Mouse (Mus musculus) forebrain, embryonic 13.5 days (tissue): ENCODE measurements around the gene Sh3rf3. TPM values are rescaled to one million over a fixed set of nuclear protein-coding genes. Genes with fewer than 3 reads are reported as not detected.
A peak's percentile ranks its signal among the peaks of the same experiment; 100 is the strongest.

Source experiments
- ATAC-seq: fragments of 200-750 bp; cut with Nextera tagmentation; 2 replicates; pipeline ENCODE4 v1.8.0; 2017
- H3K27ac ChIP-seq: fragments of 300-500 bp; sonication (generic); 2 replicates; pipeline ENCODE4 v1.5.1; 2015; ENCODE audit warnings: inconsistent platforms, mild to moderate bottlenecking, moderate library complexity
- H3K27me3 ChIP-seq: fragments of 300-500 bp; sonication (generic); 2 replicates; pipeline ENCODE4 v1.6.1; 2015; ENCODE audit warnings: mild to moderate bottlenecking, inconsistent platforms
- H3K36me3 ChIP-seq: fragments of 300-500 bp; sonication (generic); 2 replicates; pipeline ENCODE4 v1.6.1; 2015; ENCODE audit warnings: mild to moderate bottlenecking, inconsistent platforms; ENCODE audit not compliant: poor library complexity, severe bottlenecking
- H3K4me1 ChIP-seq: fragments of 300-500 bp; sonication (generic); 2 replicates; pipeline ENCODE4 v1.6.1; 2015; ENCODE audit warnings: inconsistent platforms
- H3K4me2 ChIP-seq: fragments of 300-500 bp; sonication (generic); 2 replicates; pipeline ENCODE4 v1.6.1; 2015; ENCODE audit warnings: inconsistent platforms, mild to moderate bottlenecking, moderate library complexity
- H3K4me3 ChIP-seq: fragments of 300-500 bp; sonication (generic); 2 replicates; pipeline ENCODE4 v1.5.1; 2015; ENCODE audit warnings: mild to moderate bottlenecking, inconsistent platforms
- H3K9ac ChIP-seq: fragments of 300-500 bp; sonication (generic); 2 replicates; pipeline ENCODE4 v1.6.1; 2015; ENCODE audit warnings: mild to moderate bottlenecking, inconsistent platforms
- H3K9me3 ChIP-seq: fragments of 300-500 bp; sonication (generic); replicated peaks from 2 replicates; pipeline ENCODE4 v1.6.1; 2016; ENCODE audit warnings: inconsistent platforms
- WGBS: fragments of 180-500 bp; shearing (Covaris S2); methylation state at CpG from one replicate; pipeline ENCODE4 v1.1.7; 2015; 5-methylcytosine and 5-hydroxymethylcytosine counted together
- polyA plus RNA-seq: library from polyadenylated mRNA; unstranded; fragments of >200 nt; fragmentation: Nextera tagmentation; extraction: Ambion mirVana; gene quantifications from 2 replicates; pipeline ENCODE4 v1.2.1, GENCODE M21; 2015

The Sh3rf3 gene
- polyA plus RNA-seq, 1 experiment from 2014 or later, result 6.1 TPM

GRCm38 (mm10) chr10:59050434-59050833, 237.3 kb downstream of the Sh3rf3 start:
- 88% methylated on average over 4 of the region's 4 CpGs for WGBS
- no peak for ATAC-seq

GRCm38 (mm10) chr10:59056294-59056693, 243.1 kb downstream of the Sh3rf3 start:
- Histone ChIP-seq H3K4me2 (no peak overlapping the region), H3K27me3 (no peaks in the 10 kb centered on the region), H3K27ac (no peak overlapping the region), H3K4me1 (peaks cover 5% of the 10 kb centered on the region; the same call in 1 of the 2 replicates), H3K9ac (no peak overlapping the region), H3K4me3 (no peak overlapping the region), H3K36me3 (no peaks in the 10 kb centered on the region), H3K9me3 (no peaks in the 10 kb centered on the region)
- WGBS, result 58% methylated on average over 6 of the region's 6 CpGs
- ATAC-seq, result no peak

More at GRCm38 (mm10) chr10:59050434-59050833, 237.3 kb downstream of the Sh3rf3 start:
- Histone ChIP-seq H3K27me3 (no peaks in the 10 kb centered on the region), H3K9ac (no peak overlapping the region), H3K36me3 (no peaks in the 10 kb centered on the region), H3K4me2 (no peak overlapping the region), H3K9me3 (peaks cover 14% of the 10 kb centered on the region; the same call in 1 of the 2 replicates), H3K27ac (no peak overlapping the region), H3K4me3 (no peak overlapping the region), H3K4me1 (no peaks in the 10 kb centered on the region)

GRCm38 (mm10) chr10:59066804-59067203, 253.6 kb downstream of the Sh3rf3 start:
- no peak overlapping the region for H3K27ac ChIP-seq
- H3K27me3 ChIP-seq, result no peaks in the 10 kb centered on the region
- H3K4me3 ChIP-seq, result no peak overlapping the region
- H3K9ac ChIP-seq, result no peak overlapping the region
- peaks cover 3% of the 10 kb centered on the region; the same call in 1 of the 2 replicates for H3K4me1 ChIP-seq
- WGBS, result 82% methylated on average over 6 of the region's 6 CpGs
- H3K4me2 ChIP-seq, result no peak overlapping the region
- H3K36me3 ChIP-seq, result no peaks in the 10 kb centered on the region
- no peaks in the 10 kb centered on the region for H3K9me3 ChIP-seq
- ATAC-seq, result no peak

- no peaks in the 10 kb centered on the region for H3K27me3 ChIP-seq
- peaks cover 14% of the 10 kb centered on the region for H3K4me1 ChIP-seq
- H3K36me3 ChIP-seq, result no peaks in the 10 kb centered on the region
- H3K4me2 ChIP-seq, result no peak overlapping the region
- no peak for ATAC-seq
- no peak overlapping the region for H3K9ac ChIP-seq
- H3K27ac ChIP-seq, result no peak overlapping the region
- WGBS, result 84% methylated on average over 4 of the region's 4 CpGs
- H3K9me3 ChIP-seq, result no peaks in the 10 kb centered on the region
- no peak overlapping the region for H3K4me3 ChIP-seq
These were observed 259.7 kb downstream of the Sh3rf3 start for GRCm38 (mm10) chr10:59072827-59073226.

- Histone ChIP-seq H3K9me3 (no peaks in the 10 kb centered on the region), H3K27ac (no peak overlapping the region), H3K4me3 (no peak overlapping the region), H3K9ac (no peak overlapping the region), H3K36me3 (no peaks in the 10 kb centered on the region), H3K27me3 (no peaks in the 10 kb centered on the region), H3K4me2 (no peak overlapping the region), H3K4me1 (peaks cover 33% of the 10 kb centered on the region)
- WGBS, result 93% methylated on average over 10 of the region's 10 CpGs
- no peak for ATAC-seq
These were observed 263.5 kb downstream of the Sh3rf3 start for GRCm38 (mm10) chr10:59076681-59077080.

GRCm38 (mm10) chr10:59077909-59078308, 264.8 kb downstream of the Sh3rf3 start:
- Histone ChIP-seq H3K9me3 (no peaks in the 10 kb centered on the region), H3K27ac (peak overlapping the region; percentile 54; the same call in 1 of the 2 replicates), H3K27me3 (no peaks in the 10 kb centered on the region), H3K4me3 (no peak overlapping the region), H3K4me1 (peaks cover 25% of the 10 kb centered on the region), H3K36me3 (no peaks in the 10 kb centered on the region), H3K9ac (peak overlapping the region; percentile 26; the same call in 1 of the 2 replicates), H3K4me2 (no peak overlapping the region)
- WGBS, result 64% methylated on average over 10 of the region's 10 CpGs
- ATAC-seq, result peak; percentile 42; the same call in 1 of the 2 replicates

- Histone ChIP-seq H3K27ac (no peak overlapping the region), H3K4me2 (no peak overlapping the region), H3K36me3 (peaks cover 17% of the 10 kb centered on the region), H3K9ac (no peak overlapping the region), H3K9me3 (no peaks in the 10 kb centered on the region), H3K4me3 (no peak overlapping the region), H3K4me1 (peaks cover 25% of the 10 kb centered on the region), H3K27me3 (no peaks in the 10 kb centered on the region)
- WGBS, result over 99% methylated on average over 5 of the region's 5 CpGs
- ATAC-seq, result no peak
These were observed 272.4 kb downstream of the Sh3rf3 start for GRCm38 (mm10) chr10:59085604-59086003.

GRCm38 (mm10) chr10:59086578-59086977, 273.4 kb downstream of the Sh3rf3 start:
- Histone ChIP-seq H3K36me3 (peaks cover 17% of the 10 kb centered on the region), H3K4me1 (peaks cover 31% of the 10 kb centered on the region), H3K9me3 (no peaks in the 10 kb centered on the region), H3K4me2 (no peak overlapping the region), H3K27me3 (no peaks in the 10 kb centered on the region), H3K27ac (no peak overlapping the region), H3K4me3 (no peak overlapping the region), H3K9ac (no peak overlapping the region)
- 94% methylated on average over 5 of the region's 5 CpGs for WGBS
- ATAC-seq, result no peak

GRCm38 (mm10) chr10:59089861-59090621, 276.9 kb downstream of the Sh3rf3 start:
- H3K9me3 ChIP-seq, result no peaks in the 10 kb centered on the region
- 36% methylated on average over 14 of the region's 14 CpGs for WGBS
- peak overlapping the region; percentile 92 for H3K27ac ChIP-seq
- peak; percentile 96 for ATAC-seq
- H3K4me2 ChIP-seq, result peak overlapping the region; percentile 45
- peaks cover 17% of the 10 kb centered on the region for H3K36me3 ChIP-seq
- H3K27me3 ChIP-seq, result no peaks in the 10 kb centered on the region
- no peak overlapping the region; the same call in 1 of the 2 replicates for H3K4me3 ChIP-seq
- peaks cover 63% of the 10 kb centered on the region for H3K4me1 ChIP-seq
- no peak overlapping the region for H3K9ac ChIP-seq

- Histone ChIP-seq H3K27ac (peak overlapping the region; percentile 92), H3K36me3 (peaks cover 17% of the 10 kb centered on the region), H3K4me1 (peaks cover 63% of the 10 kb centered on the region), H3K4me3 (no peak overlapping the region; the same call in 1 of the 2 replicates), H3K9me3 (no peaks in the 10 kb centered on the region), H3K4me2 (peak overlapping the region; percentile 45), H3K9ac (no peak overlapping the region), H3K27me3 (no peaks in the 10 kb centered on the region)
- WGBS, result 13% methylated on average over 7 of the region's 7 CpGs
- ATAC-seq, result peak; percentile 84
These were observed 277.4 kb downstream of the Sh3rf3 start for GRCm38 (mm10) chr10:59090622-59090971.

- H3K4me2 ChIP-seq, result peak overlapping the region; percentile 4; the same call in 1 of the 2 replicates
- ATAC-seq, result no peak
- no peaks in the 10 kb centered on the region for H3K27me3 ChIP-seq
- H3K4me1 ChIP-seq, result peaks cover 63% of the 10 kb centered on the region
- H3K27ac ChIP-seq, result peak overlapping the region; percentile 92
- H3K4me3 ChIP-seq, result no peak overlapping the region
- H3K9me3 ChIP-seq, result no peaks in the 10 kb centered on the region
- 88% methylated on average over 8 of the region's 8 CpGs for whole genome bisulfite sequencing
- H3K9ac ChIP-seq, result no peak overlapping the region
- H3K36me3 ChIP-seq, result peaks cover 13% of the 10 kb centered on the region
These were observed 278.4 kb downstream of the Sh3rf3 start for GRCm38 (mm10) chr10:59091556-59091955.

GRCm38 (mm10) chr10:59091988-59092387, 278.8 kb downstream of the Sh3rf3 start:
- Histone ChIP-seq H3K4me2 (peak overlapping the region; percentile 4; the same call in 1 of the 2 replicates), H3K27me3 (no peaks in the 10 kb centered on the region), H3K4me1 (peaks cover 63% of the 10 kb centered on the region), H3K36me3 (peaks cover 9% of the 10 kb centered on the region), H3K27ac (peak overlapping the region; percentile 92), H3K9me3 (no peaks in the 10 kb centered on the region), H3K4me3 (no peak overlapping the region), H3K9ac (no peak overlapping the region)
- WGBS, result 62% methylated on average over 7 of the region's 7 CpGs
- no peak for ATAC-seq
